Mouse (Mus musculus): ENCODE measurements around the gene Nkx6-2.

- TF ChIP-seq EP300 (optimal IDR thresholded peaks at IDR 0.05) = no peak
- TF ChIP-seq CTCF (IDR thresholded peaks at IDR 0.05; ENCODE audit: low read depth) = no peak
These were observed 27.7 kb upstream of the Nkx6-2 start for GRCm38 (mm10) chr7:139610328-139610727.
